Mouse (Mus musculus) 416B (cell line): ENCODE measurements at regions not wholly inside any gene's neighbourhood (a gene's known extent, or its start where the extent isn't known, plus 50 kb on each side); places are given as distances from the start of the nearest gene placed in this dataset.

Experiments used
- DNase-seq: peaks from one replicate; pipeline ENCODE4 v3.0.0; 2011; ENCODE audit warnings: low read depth

GRCm38 (mm10) chr16:93190301-93190700 lies 364.4 kb upstream of the Runx1 start:
- DNase-seq = no peak

- DNase-seq = no peak
These were observed 363.9 kb upstream of the Runx1 start for GRCm38 (mm10) chr16:93189875-93190274.

- peak; percentile 80 for DNase-seq
These were observed 363.5 kb upstream of the Runx1 start for GRCm38 (mm10) chr16:93189412-93189811.

GRCm38 (mm10) chr16:93186554-93186953 lies 360.6 kb upstream of the Runx1 start:
- DNase-seq = no peak

- DNase-seq = no peak
These were observed 356.7 kb upstream of the Runx1 start for GRCm38 (mm10) chr16:93182656-93183055.

GRCm38 (mm10) chr16:93181497-93181896 lies 355.5 kb upstream of the Runx1 start:
- DNase-seq = no peak

- peak; percentile 99 for DNase-seq
These were observed 354.3 kb upstream of the Runx1 start for GRCm38 (mm10) chr16:93180213-93180612.

GRCm38 (mm10) chr16:93166667-93167066 lies 340.7 kb upstream of the Runx1 start:
- no peak for DNase-seq

- no peak for DNase-seq
These were observed 332.7 kb upstream of the Runx1 start for GRCm38 (mm10) chr16:93158526-93159226.

- DNase-seq = no peak
These were observed 327.8 kb upstream of the Runx1 start for GRCm38 (mm10) chr16:93153545-93154329.

- peak; percentile 99 for DNase-seq
These were observed 327.0 kb upstream of the Runx1 start for GRCm38 (mm10) chr16:93152765-93153489.

GRCm38 (mm10) chr16:93152057-93152456 lies 326.1 kb upstream of the Runx1 start:
- DNase-seq = no peak

GRCm38 (mm10) chr16:93151652-93152051 lies 325.7 kb upstream of the Runx1 start:
- DNase-seq = peak; percentile 29

- peak; percentile 58 for DNase-seq
These were observed 324.5 kb upstream of the Runx1 start for GRCm38 (mm10) chr16:93150451-93150850.

GRCm38 (mm10) chr16:93147525-93148222 lies 321.7 kb upstream of the Runx1 start:
- peak; percentile 99 for DNase-seq

- peak; percentile 62 for DNase-seq
These were observed 320.9 kb upstream of the Runx1 start for GRCm38 (mm10) chr16:93146812-93147211.

GRCm38 (mm10) chr16:93145617-93146016 lies 319.7 kb upstream of the Runx1 start:
- DNase-seq = no peak

GRCm38 (mm10) chr16:93144033-93144432 lies 318.1 kb upstream of the Runx1 start:
- peak; percentile 47 for DNase-seq

- no peak for DNase-seq
These were observed 317.2 kb upstream of the Runx1 start for GRCm38 (mm10) chr16:93143164-93143563.

GRCm38 (mm10) chr16:93141967-93142366 lies 316.0 kb upstream of the Runx1 start:
- no peak for DNase-seq

- DNase-seq = no peak
These were observed 314.7 kb upstream of the Runx1 start for GRCm38 (mm10) chr16:93140535-93141110.

GRCm38 (mm10) chr16:93137249-93137648 lies 311.3 kb upstream of the Runx1 start:
- DNase-seq = peak; percentile 37
